Mouse (Mus musculus): ENCODE data around the gene Armcx3. TPM values are rescaled to one million over a fixed set of nuclear protein-coding genes. Genes with fewer than 3 reads are reported as not detected.

Gene Armcx3
- total and polyA plus RNA-seq, 2 experiments from 2014 or later = 49.4 to 75.0 TPM

- no peaks in the 10 kb centered on the region for H3K4me1 ChIP-seq (ENCODE audit: insufficient read depth, low read length)
- H3K9me3 ChIP-seq (ENCODE audit: low read length) = no peaks in the 10 kb centered on the region
- no peak overlapping the region for H3K4me2 ChIP-seq (ENCODE audit: low read depth, low read length, poor library complexity, severe bottlenecking)
- H3K9ac ChIP-seq (replicated peaks; ENCODE audit: low read length, poor library complexity, severe bottlenecking) = no peak overlapping the region
- peak; percentile 33 for DNase-seq (ENCODE audit: low spot score)
- ATAC-seq (ENCODE audit: low FRiP score) = no peak
- no peak overlapping the region for H3K4me3 ChIP-seq (ENCODE audit: low read depth, low read length)
- no peak overlapping the region for H3K27ac ChIP-seq (ENCODE audit: low read depth, low read length)
- peak; percentile 77 for TF ChIP-seq CTCF (IDR thresholded peaks at IDR 0.05)
- WGBS = 41% methylated on average over 4 of the region's 4 CpGs
- H3K27me3 ChIP-seq (ENCODE audit: insufficient read depth, low read length) = no peaks in the 10 kb centered on the region; the same call in 1 of the 2 replicates
- no peaks in the 10 kb centered on the region for H3K36me3 ChIP-seq (ENCODE audit: insufficient read depth, low read length)
Measured at GRCm38 (mm10) chrX:134729778-134730177, 26.6 kb upstream of the Armcx3 start.

GRCm38 (mm10) chrX:134737796-134738195 is 18.6 kb upstream of the Armcx3 start:
- 95% methylated on average over 1 of the region's 1 CpGs for WGBS
- no peak overlapping the region for H3K4me2 ChIP-seq (ENCODE audit: low read depth, low read length, poor library complexity, severe bottlenecking)
- no peak for ATAC-seq (ENCODE audit: low FRiP score)

GRCm38 (mm10) chrX:134739160-134739559 is 17.2 kb upstream of the Armcx3 start:
- H3K36me3 ChIP-seq (ENCODE audit: insufficient read depth, low read length) = no peaks in the 10 kb centered on the region
- ATAC-seq (ENCODE audit: low FRiP score) (no peak), DNase-seq (ENCODE audit: low spot score) (no peak)
- H3K9ac ChIP-seq (replicated peaks; ENCODE audit: low read length, poor library complexity, severe bottlenecking) = no peak overlapping the region
- H3K27me3 ChIP-seq (ENCODE audit: insufficient read depth, low read length) = peaks cover 4% of the 10 kb centered on the region; the same call in 1 of the 2 replicates
- no peaks in the 10 kb centered on the region for H3K9me3 ChIP-seq (ENCODE audit: low read length)
- H3K4me2 ChIP-seq (ENCODE audit: low read depth, low read length, poor library complexity, severe bottlenecking) = no peak overlapping the region
- TF ChIP-seq CTCF (IDR thresholded peaks at IDR 0.05) = no peak
- H3K27ac ChIP-seq (ENCODE audit: low read depth, low read length) = no peak overlapping the region
- no peaks in the 10 kb centered on the region for H3K4me1 ChIP-seq (ENCODE audit: insufficient read depth, low read length)
- WGBS = 74% methylated on average over 4 of the region's 4 CpGs
- H3K4me3 ChIP-seq (ENCODE audit: low read depth, low read length) = no peak overlapping the region

More at GRCm38 (mm10) chrX:134737796-134738195, 18.6 kb upstream of the Armcx3 start:
- H3K36me3 ChIP-seq (ENCODE audit: insufficient read depth, low read length) = no peaks in the 10 kb centered on the region
- no peak overlapping the region for H3K4me3 ChIP-seq (ENCODE audit: low read depth, low read length)
- no peak overlapping the region for H3K9ac ChIP-seq (replicated peaks; ENCODE audit: low read length, poor library complexity, severe bottlenecking)
- TF ChIP-seq CTCF (IDR thresholded peaks at IDR 0.05) = no peak
- no peak for DNase-seq (ENCODE audit: low spot score)
- H3K9me3 ChIP-seq (ENCODE audit: low read length) = no peaks in the 10 kb centered on the region
- no peak overlapping the region for H3K27ac ChIP-seq (ENCODE audit: low read depth, low read length)
- H3K4me1 ChIP-seq (ENCODE audit: insufficient read depth, low read length) = no peaks in the 10 kb centered on the region
- H3K27me3 ChIP-seq (ENCODE audit: insufficient read depth, low read length) = peaks cover 4% of the 10 kb centered on the region; the same call in 1 of the 2 replicates

- no peak for TF ChIP-seq CTCF (IDR thresholded peaks at IDR 0.05)
- Histone ChIP-seq H3K4me3 (ENCODE audit: low read depth, low read length) (no peak overlapping the region), H3K9ac (replicated peaks; ENCODE audit: low read length, poor library complexity, severe bottlenecking) (no peak overlapping the region), H3K36me3 (ENCODE audit: insufficient read depth, low read length) (no peaks in the 10 kb centered on the region), H3K27me3 (ENCODE audit: insufficient read depth, low read length) (0 out of 2 replicates have a peak, but pooled peaks cover 4% of the 10 kb centered on the region), H3K4me1 (ENCODE audit: insufficient read depth, low read length) (no peaks in the 10 kb centered on the region), H3K4me2 (ENCODE audit: low read depth, low read length, poor library complexity, severe bottlenecking) (no peak overlapping the region), H3K9me3 (ENCODE audit: low read length) (no peaks in the 10 kb centered on the region), H3K27ac (ENCODE audit: low read depth, low read length) (no peak overlapping the region)
- WGBS = 71% methylated on average over 5 of the region's 5 CpGs
- ATAC-seq (ENCODE audit: low FRiP score) (no peak), DNase-seq (ENCODE audit: low spot score) (no peak)
Measured at GRCm38 (mm10) chrX:134741862-134742261, 14.5 kb upstream of the Armcx3 start.

GRCm38 (mm10) chrX:134746459-134746858 is 9.9 kb upstream of the Armcx3 start:
- Histone ChIP-seq H3K27me3 (ENCODE audit: insufficient read depth, low read length) (no peaks in the 10 kb centered on the region), H3K4me3 (ENCODE audit: low read depth, low read length) (no peak overlapping the region), H3K9me3 (ENCODE audit: low read length) (no peaks in the 10 kb centered on the region), H3K4me2 (ENCODE audit: low read depth, low read length, poor library complexity, severe bottlenecking) (no peak overlapping the region), H3K4me1 (ENCODE audit: insufficient read depth, low read length) (no peaks in the 10 kb centered on the region), H3K36me3 (ENCODE audit: insufficient read depth, low read length) (no peaks in the 10 kb centered on the region), H3K9ac (replicated peaks; ENCODE audit: low read length, poor library complexity, severe bottlenecking) (no peak overlapping the region), H3K27ac (ENCODE audit: low read depth, low read length) (no peak overlapping the region)
- ATAC-seq (ENCODE audit: low FRiP score) (peak; percentile 43; the same call in 1 of the 2 replicates), DNase-seq (ENCODE audit: low spot score) (peak; percentile 71)
- peak; percentile 79 for TF ChIP-seq CTCF (IDR thresholded peaks at IDR 0.05)
- WGBS = 32% methylated on average over 5 of the region's 5 CpGs

GRCm38 (mm10) chrX:134750764-134751592 is 5.4 kb upstream of the Armcx3 start, which contains the start of gene Armcx6:
Gene Armcx6, minus strand, starts transcription at chrX:134751417.
- Histone ChIP-seq H3K9ac (replicated peaks; ENCODE audit: low read length, poor library complexity, severe bottlenecking) (peak within 1 kb of the TSS; percentile 65), H3K4me2 (ENCODE audit: low read depth, low read length, poor library complexity, severe bottlenecking) (peak within 1 kb of the TSS; percentile 51), H3K27me3 (ENCODE audit: insufficient read depth, low read length) (no peaks in the 10 kb centered on the region), H3K9me3 (ENCODE audit: low read length) (no peaks in the 10 kb centered on the region), H3K27ac (ENCODE audit: low read depth, low read length) (peak within 1 kb of the TSS; percentile 70), H3K4me3 (ENCODE audit: low read depth, low read length) (peak within 1 kb of the TSS; percentile 50), H3K4me1 (ENCODE audit: insufficient read depth, low read length) (no peaks in the 10 kb centered on the region), H3K36me3 (ENCODE audit: insufficient read depth, low read length) (no peaks in the 10 kb centered on the region)
- DNase-seq (ENCODE audit: low spot score) = peak; percentile 89
- peak; percentile 89 for ATAC-seq (ENCODE audit: low FRiP score)
- peak; percentile 44 for TF ChIP-seq CTCF (IDR thresholded peaks at IDR 0.05)
- 21% methylated on average over 35 of the region's 36 CpGs for WGBS

Data from midbrain, postnatal 0 days (tissue).